Mouse (Mus musculus) cerebellum, postnatal 10 days (tissue): ENCODE measurements around the gene Gpatch8.
A peak's percentile ranks its signal among the peaks of the same experiment; 100 is the strongest.

ENCODE experiments used
- DNase-seq, 2 experiments: peaks; one replicate each; pipeline ENCODE4 v3.0.0; 2021; ENCODE audit warnings: mixed read lengths in 2 of 2

Gene Gpatch8

GRCm38 (mm10) chr11:102448327-102448726, 107.9 kb downstream of the Gpatch8 start:
- peak; percentile 42 to 53 for DNase-seq

GRCm38 (mm10) chr11:102447497-102447896, 108.7 kb downstream of the Gpatch8 start, which contains the start of gene Fam171a2:
TSS of gene Fam171a2 (minus strand) at chr11:102447682.
- peak; percentile 96 to 97 for DNase-seq

- DNase-seq: peak; percentile 84 to 90
Measured at GRCm38 (mm10) chr11:102446581-102447461, 109.4 kb downstream of the Gpatch8 start.

GRCm38 (mm10) chr11:102445891-102446361, 110.3 kb downstream of the Gpatch8 start:
- peak; percentile 77 to 83 for DNase-seq

- DNase-seq: peak; percentile 54 to 58
Measured at GRCm38 (mm10) chr11:102445264-102445890, 110.8 kb downstream of the Gpatch8 start.

- DNase-seq: no peak
Measured at GRCm38 (mm10) chr11:102444781-102445180, 111.4 kb downstream of the Gpatch8 start.

GRCm38 (mm10) chr11:102444321-102444720, 111.9 kb downstream of the Gpatch8 start:
- DNase-seq: no peak

GRCm38 (mm10) chr11:102443740-102444139, 112.5 kb downstream of the Gpatch8 start:
- DNase-seq: peak in 1 of 2 experiments; percentile 42

GRCm38 (mm10) chr11:102442089-102442488, 114.1 kb downstream of the Gpatch8 start:
- no peak for DNase-seq

- peak in 1 of 2 experiments; percentile 47 for DNase-seq
Measured at GRCm38 (mm10) chr11:102441434-102441833, 114.8 kb downstream of the Gpatch8 start.

- no peak for DNase-seq
Measured at GRCm38 (mm10) chr11:102440255-102440654, 115.9 kb downstream of the Gpatch8 start.

GRCm38 (mm10) chr11:102439093-102440082, 116.8 kb downstream of the Gpatch8 start:
- peak; percentile 69 to 72 for DNase-seq

- peak; percentile 98 to 99 for DNase-seq
Measured at GRCm38 (mm10) chr11:102438212-102439092, 117.7 kb downstream of the Gpatch8 start.

- DNase-seq: peak; percentile 82 to 84
Measured at GRCm38 (mm10) chr11:102437120-102438061, 118.8 kb downstream of the Gpatch8 start.

- no peak for DNase-seq
Measured at GRCm38 (mm10) chr11:102436471-102436790, 119.8 kb downstream of the Gpatch8 start.

- peak; percentile 63 to 64 for DNase-seq
Measured at GRCm38 (mm10) chr11:102435754-102436470, 120.3 kb downstream of the Gpatch8 start.

GRCm38 (mm10) chr11:102434816-102435705, 121.1 kb downstream of the Gpatch8 start:
- DNase-seq: peak; percentile 34 to 50

- DNase-seq: peak; percentile 95 to 97
Measured at GRCm38 (mm10) chr11:102434406-102434805, 121.8 kb downstream of the Gpatch8 start.
